Mouse (Mus musculus): ENCODE results near the gene Kmo. TPM values are rescaled to one million over a fixed set of nuclear protein-coding genes. Genes with fewer than 3 reads are reported as not detected.

Gene Kmo
- total RNA-seq, 2 experiments from 2014 or later = not detected

- intact Hi-C loops (cut with DNase I) = loop anchor here (5.0 kb wide), 1 partner anchor 38 kb away; no protein-coding TSS in a partner anchor
Observed at GRCm38 (mm10) chr1:175629248-175629647, 9.1 kb downstream of the Kmo start.

GRCm38 (mm10) chr1:175630345-175630744 is 10.2 kb downstream of the Kmo start:
- intact Hi-C loops (cut with DNase I) = no loop called here
- DNase-seq (ENCODE audit: low spot score in 2 of 2) = no peak

More at GRCm38 (mm10) chr1:175629248-175629647, 9.1 kb downstream of the Kmo start:
- no peak for DNase-seq (ENCODE audit: low spot score in 2 of 2)

GRCm38 (mm10) chr1:175631080-175631479 is 10.9 kb downstream of the Kmo start:
- DNase-seq (ENCODE audit: low spot score in 2 of 2) = no peak
- intact Hi-C loops (cut with DNase I) = no loop called here

- intact Hi-C loops (cut with DNase I) = no loop called here
Observed at GRCm38 (mm10) chr1:175631721-175632221, 11.6 kb downstream of the Kmo start.

GRCm38 (mm10) chr1:175632470-175632869 is 12.3 kb downstream of the Kmo start:
- no peak for DNase-seq (ENCODE audit: low spot score in 2 of 2)
- intact Hi-C loops (cut with DNase I) = no loop called here

More at GRCm38 (mm10) chr1:175631721-175632221, 11.6 kb downstream of the Kmo start:
- DNase-seq (ENCODE audit: low spot score in 2 of 2) = no peak

GRCm38 (mm10) chr1:175637677-175638076 is 17.5 kb downstream of the Kmo start:
- no peak for DNase-seq (ENCODE audit: low spot score in 2 of 2)
- intact Hi-C loops (cut with DNase I) = no loop called here

- intact Hi-C loops (cut with DNase I) = no loop called here
- DNase-seq (ENCODE audit: low spot score in 2 of 2) = no peak
Observed at GRCm38 (mm10) chr1:175639072-175639471, 18.9 kb downstream of the Kmo start.

- intact Hi-C loops (cut with DNase I) = no loop called here
Observed at GRCm38 (mm10) chr1:175640435-175641150, 20.4 kb downstream of the Kmo start.

GRCm38 (mm10) chr1:175643496-175644265 is 23.5 kb downstream of the Kmo start:
- DNase-seq (ENCODE audit: low spot score in 2 of 2) = no peak
- intact Hi-C loops (cut with DNase I) = no loop called here

More at GRCm38 (mm10) chr1:175640435-175641150, 20.4 kb downstream of the Kmo start:
- DNase-seq (ENCODE audit: low spot score in 2 of 2) = no peak

- intact Hi-C loops (cut with DNase I) = no loop called here
- no peak for DNase-seq (ENCODE audit: low spot score in 2 of 2)
Observed at GRCm38 (mm10) chr1:175646952-175647351, 26.8 kb downstream of the Kmo start.

- DNase-seq (ENCODE audit: low spot score in 2 of 2) = no peak
- intact Hi-C loops (cut with DNase I) = no loop called here
Observed at GRCm38 (mm10) chr1:175648615-175649014, 28.4 kb downstream of the Kmo start.

GRCm38 (mm10) chr1:175659900-175660299 is 39.7 kb downstream of the Kmo start:
- intact Hi-C loops (cut with DNase I) = no loop called here
- DNase-seq (ENCODE audit: low spot score in 2 of 2) = no peak

- intact Hi-C loops (cut with DNase I) = loop anchor here (5.0 kb wide), 2 partner anchors 42 to 617 kb away; partner anchors contain the start of gene Fh1
- DNase-seq (ENCODE audit: low spot score in 2 of 2) = peak; percentile 54 to 58
Observed at GRCm38 (mm10) chr1:175668666-175669405, 48.7 kb downstream of the Kmo start.

- intact Hi-C loops (cut with DNase I) = loop anchor here (5.0 kb wide), 2 partner anchors 42 to 617 kb away; partner anchors contain the start of gene Fh1
- no peak for DNase-seq (ENCODE audit: low spot score in 2 of 2)
Observed at GRCm38 (mm10) chr1:175669456-175669855, 49.3 kb downstream of the Kmo start.

GRCm38 (mm10) chr1:175670042-175670441 is 49.9 kb downstream of the Kmo start:
- DNase-seq (ENCODE audit: low spot score in 2 of 2) = no peak
- intact Hi-C loops (cut with DNase I) = loop anchor here (5.0 to 10.0 kb wide), 2 partner anchors 195 to 252 kb away; partner anchors contain the start of gene Gm38100

GRCm38 (mm10) chr1:175671626-175672025 is 51.4 kb downstream of the Kmo start:
- DNase-seq (ENCODE audit: low spot score in 2 of 2) = no peak
- intact Hi-C loops (cut with DNase I) = loop anchor here (5.0 to 10.0 kb wide), 2 partner anchors 193 to 251 kb away; partner anchors contain the start of gene Gm38100

- no peak for DNase-seq (ENCODE audit: low spot score in 2 of 2)
- intact Hi-C loops (cut with DNase I) = loop anchor here (5.0 to 10.0 kb wide), 2 partner anchors 191 to 249 kb away; partner anchors contain the start of gene Gm38100
Observed at GRCm38 (mm10) chr1:175673563-175674325, 53.6 kb downstream of the Kmo start.

- no peak for DNase-seq (ENCODE audit: low spot score in 2 of 2)
- intact Hi-C loops (cut with DNase I) = loop anchor here (10.0 kb wide), 1 partner anchor 190 kb away; no protein-coding TSS in a partner anchor
Observed at GRCm38 (mm10) chr1:175675116-175675515, 54.9 kb downstream of the Kmo start.

Measured in left cerebral cortex, postnatal 14 days (tissue).